Mouse (Mus musculus) c-Kit-positive CD71-positive TER-119-negative erythroid progenitor cells, embryonic 14.5 days (primary cell): ENCODE measurements around the gene Pirb.
A peak's percentile ranks its signal among the peaks of the same experiment; 100 is the strongest.

Experiments used
- DNase-seq: peaks from one replicate; pipeline ENCODE4 v3.0.0-alpha.2; 2013; ENCODE audit warnings: low read depth

The Pirb gene

DNA sequence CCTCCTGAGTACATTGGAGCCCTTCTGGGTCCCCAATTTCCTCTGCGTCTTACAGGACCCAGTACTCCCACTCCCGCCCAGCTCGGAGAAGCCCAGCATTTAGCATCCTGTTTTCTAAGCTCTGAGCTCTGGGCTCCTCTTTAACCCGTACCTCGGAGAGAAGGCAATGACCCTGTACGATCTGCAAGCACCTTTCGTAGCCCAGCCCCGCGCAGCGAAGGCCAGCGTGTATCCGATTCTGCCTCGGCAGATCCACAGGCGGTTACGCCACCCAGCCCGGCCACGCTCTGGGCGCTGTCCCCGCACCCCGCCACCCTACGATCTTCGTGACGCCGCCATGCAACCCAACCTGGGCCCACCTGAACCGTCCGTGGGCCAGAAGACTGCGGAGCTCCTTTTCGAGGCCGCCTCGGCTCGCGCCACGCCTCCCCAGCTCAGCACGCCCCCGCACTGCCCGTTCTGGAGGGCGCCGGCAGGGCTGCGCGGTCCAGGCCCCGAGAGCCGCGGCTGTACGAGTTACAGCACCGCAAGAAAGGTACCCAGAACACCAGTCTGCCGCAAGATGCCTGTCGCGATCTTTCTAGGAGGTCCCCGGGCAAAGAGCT, 27.7 kb downstream of the Pirb start, which contains the start of gene Tsen34:
Gene Tsen34 (plus strand): TSS at position 482 of the 605 bp plus-strand sequence.
- DNase-seq: no peak

- DNase-seq: no peak
Observed at GRCm38 (mm10) chr7:3691919-3692318, 28.3 kb downstream of the Pirb start.

GRCm38 (mm10) chr7:3685400-3686187, 34.6 kb downstream of the Pirb start:
- DNase-seq: no peak

- no peak for DNase-seq
Observed at GRCm38 (mm10) chr7:3684698-3685097, 35.5 kb downstream of the Pirb start.

DNA sequence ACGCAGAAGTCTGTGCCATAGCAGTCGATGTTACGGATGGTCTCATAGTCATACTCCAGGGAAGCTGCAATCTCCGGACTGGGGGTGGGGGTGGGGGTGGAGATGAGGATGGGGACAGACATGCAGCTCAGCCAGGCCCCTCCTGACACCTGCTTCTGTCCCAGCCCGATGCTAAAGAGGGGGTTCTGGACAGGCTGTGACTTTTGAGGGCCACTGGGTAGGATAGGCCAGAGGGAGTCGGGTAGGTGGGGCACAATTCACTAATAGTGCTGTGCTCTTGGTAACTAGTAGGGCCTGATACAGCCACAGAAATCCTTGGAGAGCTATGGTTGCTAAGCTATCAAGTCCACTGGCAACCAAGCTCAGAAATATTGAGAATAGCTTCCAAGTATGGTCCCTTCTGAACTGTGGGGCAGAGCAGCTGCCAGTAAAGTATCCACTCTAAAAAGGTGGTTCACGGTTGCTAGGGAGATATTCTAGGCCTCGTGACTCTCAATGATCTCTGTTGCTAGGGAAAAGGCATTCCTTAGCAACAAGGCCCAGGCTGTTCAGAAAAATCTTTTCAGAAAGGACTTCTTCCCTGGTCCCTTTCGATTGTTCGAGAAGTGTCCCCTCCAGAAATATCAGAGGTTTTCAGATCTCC, 36.2 kb downstream of the Pirb start:
- no peak for DNase-seq

DNA sequence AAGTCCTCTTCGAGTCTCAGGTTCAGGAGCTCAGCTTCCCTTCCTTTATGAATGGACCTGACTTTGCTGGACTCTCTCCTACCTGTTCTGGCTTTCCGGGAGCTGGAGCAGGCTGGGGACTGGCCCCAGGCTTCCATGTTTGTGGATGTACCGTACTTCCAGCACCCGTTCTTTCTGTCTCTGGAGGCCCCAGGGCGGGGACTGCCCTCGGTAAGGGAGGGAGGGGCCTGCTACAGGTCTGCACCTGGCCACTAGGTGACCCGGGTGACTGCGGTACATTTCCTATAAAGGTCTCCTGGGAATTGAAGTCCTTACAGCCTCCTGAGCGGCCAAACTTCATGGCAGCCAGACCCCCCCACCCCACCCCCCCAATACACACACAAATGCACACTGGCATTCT, 42.8 kb downstream of the Pirb start, which contains the start of gene Tmc4:
Gene Tmc4 (minus strand): TSS at position 212 of the 400 bp plus-strand sequence.
- no peak for DNase-seq

- DNase-seq: no peak
Observed at GRCm38 (mm10) chr7:3676371-3676770, 43.8 kb downstream of the Pirb start.

DNA sequence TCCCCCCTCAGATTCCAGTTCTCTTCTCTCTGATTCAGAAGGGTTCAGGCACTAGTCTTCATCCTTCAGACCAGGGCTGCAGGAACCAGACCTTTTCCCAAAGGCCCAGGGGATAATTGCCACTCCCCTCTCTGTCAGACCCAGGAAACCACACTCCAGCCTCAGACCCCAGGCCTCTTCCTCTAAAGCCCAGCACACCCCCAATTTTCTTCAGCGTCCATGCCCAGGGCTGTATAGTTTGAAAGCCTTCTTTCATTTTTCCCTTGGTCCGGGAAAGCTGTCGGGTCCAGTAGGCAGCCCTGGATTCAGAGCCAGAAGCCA, 45.0 kb downstream of the Pirb start:
- DNase-seq: no peak

DNA sequence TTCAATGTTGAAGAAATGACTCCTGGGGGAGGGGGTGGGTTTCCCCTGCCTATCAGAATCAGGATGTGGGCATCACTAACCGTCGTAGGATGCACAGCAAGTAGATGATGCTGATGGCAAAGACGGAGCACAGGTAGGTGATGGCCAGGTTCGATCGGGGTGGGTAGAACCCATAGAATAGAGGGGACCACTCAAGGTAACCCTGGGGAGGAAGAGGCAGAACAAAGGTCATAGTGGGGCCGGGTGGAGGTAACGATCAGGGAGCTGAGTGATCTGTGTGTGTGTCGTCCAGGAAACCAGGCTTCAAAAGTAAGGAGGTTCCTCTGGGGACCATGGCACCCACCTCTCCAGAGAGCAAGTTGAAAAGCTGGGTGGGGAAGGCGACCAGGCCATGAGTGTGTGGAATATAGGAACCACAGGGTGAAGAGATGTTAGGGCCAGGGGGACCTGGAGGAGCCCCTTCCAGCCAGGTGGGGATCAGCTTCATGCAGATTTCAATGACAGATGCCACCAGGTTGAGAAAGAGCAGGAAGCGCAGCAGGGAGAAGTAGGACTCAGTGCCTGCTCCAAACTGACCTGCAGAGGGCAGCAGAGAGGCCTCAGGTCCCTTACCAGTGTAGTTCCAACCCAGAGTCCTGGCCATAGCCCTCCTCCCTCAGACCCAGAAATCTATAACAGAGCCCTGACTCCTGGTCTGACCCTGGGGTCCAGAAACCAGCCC, 45.5 kb downstream of the Pirb start:
- peak; percentile 72 for DNase-seq

GRCm38 (mm10) chr7:3666921-3667391, 53.2 kb downstream of the Pirb start:
- peak; percentile 59 for DNase-seq

DNA sequence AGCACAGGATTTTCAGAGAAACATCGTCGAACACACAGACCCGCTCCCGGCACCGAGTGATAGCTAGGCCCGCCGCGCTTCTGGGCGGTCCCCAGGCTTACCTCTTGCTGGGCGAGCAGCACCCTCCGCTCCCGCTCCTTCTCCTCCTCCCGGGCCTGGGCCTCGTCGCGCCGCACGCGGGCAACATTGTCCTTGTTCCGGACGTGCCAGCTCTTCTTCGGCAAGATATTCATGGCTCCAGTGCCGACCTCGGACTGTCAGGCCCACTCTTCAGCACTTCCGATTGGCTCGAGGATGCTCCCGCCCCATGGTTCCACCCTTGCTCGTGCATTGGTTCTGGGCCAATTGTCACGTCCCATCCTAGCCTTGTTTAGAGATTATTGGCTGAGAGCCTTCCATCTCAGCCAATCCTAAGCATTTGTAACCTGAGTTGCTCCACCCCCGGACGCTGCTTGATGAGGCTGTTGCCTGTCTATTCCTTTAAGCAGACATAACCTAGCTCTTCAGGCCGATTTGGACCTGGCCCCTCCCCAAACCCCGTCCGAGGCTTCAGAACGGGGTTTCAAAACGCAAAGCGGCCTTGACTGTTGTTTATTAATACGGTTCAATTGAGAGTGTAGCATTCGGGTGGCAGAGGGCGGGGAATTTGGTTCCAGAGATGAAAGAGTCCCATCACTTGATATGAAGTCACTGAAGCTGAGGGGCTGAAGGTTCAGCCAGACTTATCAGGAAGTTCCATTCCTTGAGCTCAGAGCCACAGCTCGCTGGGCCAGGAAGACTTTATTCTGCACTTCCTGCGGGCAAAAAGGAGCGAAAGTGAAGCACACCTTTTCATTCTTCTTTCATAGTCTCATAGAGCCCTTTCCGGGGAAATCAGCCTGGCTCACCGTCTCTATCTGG, 54.7 kb downstream of the Pirb start, which contains the start of gene Leng1:
Gene Leng1 (minus strand): TSS at position 626 of the 900 bp plus-strand sequence.
- peak; percentile 96 for DNase-seq

DNA sequence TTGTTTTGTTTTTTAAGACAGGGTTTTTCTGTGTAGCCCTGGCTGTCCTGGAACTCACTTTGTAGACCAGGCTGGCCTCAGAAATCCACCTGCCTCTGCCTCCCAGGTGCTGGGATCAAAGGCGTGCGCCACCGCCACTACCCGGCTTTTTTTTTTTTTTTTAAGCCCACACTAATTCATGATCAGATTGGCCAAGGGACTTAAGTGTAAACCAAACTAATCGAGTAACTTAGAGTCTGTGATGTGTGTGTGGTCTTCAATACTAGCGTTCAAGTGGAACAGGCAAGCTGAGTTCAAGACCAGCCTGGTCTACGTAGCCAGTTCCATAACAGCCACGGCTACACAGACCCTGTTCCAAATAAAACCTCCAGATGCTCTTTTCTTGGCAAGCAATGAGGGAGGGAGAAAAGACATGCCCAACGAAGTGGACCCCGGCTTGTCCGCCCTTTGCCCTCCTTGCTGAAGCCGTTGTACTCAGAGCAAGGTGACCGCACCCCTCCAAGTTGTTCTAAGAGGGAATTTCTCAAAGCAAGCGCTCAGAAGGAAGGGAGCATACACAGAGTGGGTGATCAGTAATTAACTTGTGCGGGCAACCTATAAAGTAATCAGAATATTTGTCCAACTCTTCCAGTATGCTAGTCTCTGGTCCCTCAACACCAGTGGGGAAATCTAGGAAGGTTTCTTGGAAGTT, 55.5 kb downstream of the Pirb start:
- DNase-seq: no peak
